ENCODE assay signal across 8 mouse cellular contexts in genomic region chr11:96969746-96970145, GRCm38 (mm10). TPM values are rescaled to one million over a fixed set of nuclear protein-coding genes. Genes with fewer than 3 reads are reported as not detected.
A peak's percentile ranks its signal among the peaks of the same experiment; 100 is the strongest.
DNase-seq lines count a peak whose midpoint lies in the region; ATAC-seq lines count a peak whose summit lies in the region.

No protein-coding gene starts in this region.

- no peak overlapping the region for H3K9ac ChIP-seq in midbrain, embryonic 15.5 days
- H3K9ac ChIP-seq in midbrain, embryonic 11.5 days (ENCODE audit: low read length): no peak overlapping the region
- H3K9ac ChIP-seq in heart, embryonic 16.5 days (ENCODE audit: low read length): peak overlapping the region; percentile 73
- H3K9ac ChIP-seq in neural tube, embryonic 12.5 days: 0 out of 2 replicates have a peak overlapping the region, but pooled peaks have one; percentile 14

- DNase-seq in midbrain, embryonic 11.5 days (ENCODE audit: low spot score, missing footprints): no peak
- DNase-seq in cerebellum, postnatal 10 days: peak; percentile 75 to 76
- DNase-seq in left cerebral cortex, postnatal 14 days (ENCODE audit: low spot score in 2 of 2): peak; percentile 57 to 62
- DNase-seq in spleen, adult 18-20 months: no peak
- no peak for DNase-seq in embryo, embryonic 11 days

- 0 out of 2 replicates have a peak overlapping the region, but pooled peaks have one; percentile 13 for H3K27ac ChIP-seq in midbrain, embryonic 15.5 days
- H3K27ac ChIP-seq in midbrain, embryonic 11.5 days (ENCODE audit: low read depth, low read length): no peak overlapping the region
- H3K27ac ChIP-seq in heart, embryonic 16.5 days (ENCODE audit: low read length): peak overlapping the region; percentile 100
- H3K27ac ChIP-seq in neural tube, embryonic 12.5 days: no peak overlapping the region

- no peak overlapping the region for H3K4me3 ChIP-seq in midbrain, embryonic 15.5 days
- H3K4me3 ChIP-seq in midbrain, embryonic 11.5 days (ENCODE audit: low read depth, low read length): no peak overlapping the region
- peak overlapping the region; percentile 33; the same call in 1 of the 2 replicates for H3K4me3 ChIP-seq in heart, embryonic 16.5 days (ENCODE audit: low read length)
- H3K4me3 ChIP-seq in neural tube, embryonic 12.5 days: no peak overlapping the region

- H3K9me3 ChIP-seq in midbrain, embryonic 15.5 days: no peaks in the 10 kb centered on the region
- H3K9me3 ChIP-seq in midbrain, embryonic 11.5 days (ENCODE audit: control insufficient read depth, low read length): no peaks in the 10 kb centered on the region
- no peaks in the 10 kb centered on the region for H3K9me3 ChIP-seq in heart, embryonic 16.5 days (replicated peaks; ENCODE audit: control insufficient read depth, low read length)
- H3K9me3 ChIP-seq in neural tube, embryonic 12.5 days: no peaks in the 10 kb centered on the region

- H3K4me2 ChIP-seq in midbrain, embryonic 15.5 days: no peak overlapping the region
- no peak overlapping the region for H3K4me2 ChIP-seq in midbrain, embryonic 11.5 days
- H3K4me2 ChIP-seq in heart, embryonic 16.5 days (ENCODE audit: low read depth, low read length): peak overlapping the region; percentile 71
- no peak overlapping the region for H3K4me2 ChIP-seq in neural tube, embryonic 12.5 days (replicated peaks)

- no peaks in the 10 kb centered on the region for H3K27me3 ChIP-seq in midbrain, embryonic 15.5 days (replicated peaks)
- H3K27me3 ChIP-seq in midbrain, embryonic 11.5 days (ENCODE audit: control insufficient read depth, insufficient read depth, low read length): no peaks in the 10 kb centered on the region
- H3K27me3 ChIP-seq in heart, embryonic 16.5 days (ENCODE audit: control insufficient read depth, insufficient read depth, low read length): no peaks in the 10 kb centered on the region
- H3K27me3 ChIP-seq in neural tube, embryonic 12.5 days (replicated peaks): no peaks in the 10 kb centered on the region

- H3K4me1 ChIP-seq in midbrain, embryonic 15.5 days: peaks cover 28% of the 10 kb centered on the region
- peaks cover 3% of the 10 kb centered on the region; the same call in 1 of the 2 replicates for H3K4me1 ChIP-seq in midbrain, embryonic 11.5 days (ENCODE audit: control insufficient read depth, insufficient read depth, low read length)
- peaks cover 66% of the 10 kb centered on the region for H3K4me1 ChIP-seq in heart, embryonic 16.5 days (ENCODE audit: control insufficient read depth, insufficient read depth, low read length)
- H3K4me1 ChIP-seq in neural tube, embryonic 12.5 days: peaks cover 9% of the 10 kb centered on the region; the same call in 1 of the 2 replicates

- WGBS in midbrain, embryonic 15.5 days: 62% methylated on average over 1 of the region's 1 CpGs
- WGBS in midbrain, embryonic 11.5 days: 83% methylated on average over 1 of the region's 1 CpGs
- 16% methylated on average over 1 of the region's 1 CpGs for WGBS in heart, embryonic 16.5 days
- WGBS in neural tube, embryonic 12.5 days: 96% methylated on average over 1 of the region's 1 CpGs

- intact Hi-C loops in left cerebral cortex, postnatal 14 days (cut with DNase I): no loop called here

- H3K36me3 ChIP-seq in midbrain, embryonic 15.5 days (replicated peaks): no peaks in the 10 kb centered on the region
- H3K36me3 ChIP-seq in midbrain, embryonic 11.5 days (ENCODE audit: control insufficient read depth, insufficient read depth, low read length): no peaks in the 10 kb centered on the region
- H3K36me3 ChIP-seq in heart, embryonic 16.5 days (ENCODE audit: control insufficient read depth, insufficient read depth): no peaks in the 10 kb centered on the region
- H3K36me3 ChIP-seq in neural tube, embryonic 12.5 days: no peaks in the 10 kb centered on the region

- ATAC-seq in midbrain, embryonic 15.5 days (replicated peaks): no peak
- no peak for ATAC-seq in midbrain, embryonic 11.5 days (ENCODE audit: low FRiP score)
- peak; percentile 74 for ATAC-seq in heart, embryonic 16.5 days (replicated peaks; ENCODE audit: extremely low read depth, insufficient read depth, low FRiP score)
- ATAC-seq in neural tube, embryonic 12.5 days (ENCODE audit: low FRiP score, low read depth): no peak

RNA-seq across cellular contexts. Expression of gene Sp2, which starts 13.0 kb away (rescaled TPM):
- 16.2 and 17.3 TPM in 2 replicates for polyA plus RNA-seq in midbrain, embryonic 15.5 days (2015; fragmentation: Nextera tagmentation; extraction: Ambion mirVana)
- 22.2 and 26.3 TPM in 2 replicates for polyA plus RNA-seq in midbrain, embryonic 11.5 days (2014; fragmentation: Nextera tagmentation; extraction: Ambion mirVana)
- 15.2 and 15.7 TPM in 2 replicates for polyA plus RNA-seq in heart, embryonic 16.5 days (2015; fragmentation: Nextera tagmentation; extraction: Ambion mirVana)
- total RNA-seq in left cerebral cortex, postnatal 14 days (2021): 10 to 100 TPM; 10.1 to 11.8 TPM
- 19.3 and 20.4 TPM in 2 replicates for polyA plus RNA-seq in neural tube, embryonic 12.5 days (2016; fragmentation: Nextera tagmentation; extraction: Ambion mirVana)

RNA-seq across cellular contexts. Expression of gene Pnpo, which starts 26.0 kb away (rescaled TPM):
- polyA plus RNA-seq in midbrain, embryonic 15.5 days (2015; fragmentation: Nextera tagmentation; extraction: Ambion mirVana): 28.7 and 29.7 TPM in 2 replicates
- polyA plus RNA-seq in midbrain, embryonic 11.5 days (2014; fragmentation: Nextera tagmentation; extraction: Ambion mirVana): 23.1 and 24.4 TPM in 2 replicates
- polyA plus RNA-seq in heart, embryonic 16.5 days (2015; fragmentation: Nextera tagmentation; extraction: Ambion mirVana): 45.8 and 48.9 TPM in 2 replicates
- total RNA-seq in left cerebral cortex, postnatal 14 days (2021): 10 to 100 TPM; 38.0 to 40.3 TPM
- 18.3 and 18.9 TPM in 2 replicates for polyA plus RNA-seq in neural tube, embryonic 12.5 days (2016; fragmentation: Nextera tagmentation; extraction: Ambion mirVana)

RNA-seq across cellular contexts. Expression of gene Prr15l, which starts 41.8 kb away (rescaled TPM):
- polyA plus RNA-seq in midbrain, embryonic 15.5 days (2015; fragmentation: Nextera tagmentation; extraction: Ambion mirVana): 0.17 and 0.30 TPM in 2 replicates
- 0.12 and 0.19 TPM in 2 replicates for polyA plus RNA-seq in midbrain, embryonic 11.5 days (2014; fragmentation: Nextera tagmentation; extraction: Ambion mirVana)
- polyA plus RNA-seq in heart, embryonic 16.5 days (2015; fragmentation: Nextera tagmentation; extraction: Ambion mirVana): 1.0 and 5.6 TPM in 2 replicates
- not detected for total RNA-seq in left cerebral cortex, postnatal 14 days (2021)
- polyA plus RNA-seq in neural tube, embryonic 12.5 days (2016; fragmentation: Nextera tagmentation; extraction: Ambion mirVana): 0.05 and 0.61 TPM in 2 replicates

RNA-seq across cellular contexts. Expression of gene Sp6, which starts 43.4 kb away (rescaled TPM):
- 0.37 TPM in 1 of 2 replicates, not detected in the other for polyA plus RNA-seq in midbrain, embryonic 15.5 days (2015; fragmentation: Nextera tagmentation; extraction: Ambion mirVana)
- polyA plus RNA-seq in midbrain, embryonic 11.5 days (2014; fragmentation: Nextera tagmentation; extraction: Ambion mirVana): not detected in 2 replicates
- polyA plus RNA-seq in heart, embryonic 16.5 days (2015; fragmentation: Nextera tagmentation; extraction: Ambion mirVana): 0.21 TPM in 1 of 2 replicates, not detected in the other
- 1 to 10 TPM; 2.6 to 2.7 TPM for total RNA-seq in left cerebral cortex, postnatal 14 days (2021)
- 0.23 and 0.34 TPM in 2 replicates for polyA plus RNA-seq in neural tube, embryonic 12.5 days (2016; fragmentation: Nextera tagmentation; extraction: Ambion mirVana)

RNA-seq across cellular contexts. Expression of gene Cdk5rap3, which starts 53.5 kb away (rescaled TPM):
- polyA plus RNA-seq in midbrain, embryonic 15.5 days (2015; fragmentation: Nextera tagmentation; extraction: Ambion mirVana): 88.2 and 91.7 TPM in 2 replicates
- polyA plus RNA-seq in midbrain, embryonic 11.5 days (2014; fragmentation: Nextera tagmentation; extraction: Ambion mirVana): 91.4 and 92.8 TPM in 2 replicates
- 48.7 and 60.5 TPM in 2 replicates for polyA plus RNA-seq in heart, embryonic 16.5 days (2015; fragmentation: Nextera tagmentation; extraction: Ambion mirVana)
- 10 to 100 TPM; 38.9 to 39.9 TPM for total RNA-seq in left cerebral cortex, postnatal 14 days (2021)
- 99.3 and 103 TPM in 2 replicates for polyA plus RNA-seq in neural tube, embryonic 12.5 days (2016; fragmentation: Nextera tagmentation; extraction: Ambion mirVana)

Comparison
In these comparisons a context has a peak if more than half of its experiments do, and no peak if none do; other contexts are left out.
1. H3K27ac ChIP-seq: peak in midbrain, embryonic 15.5 days (single experiment) and heart, embryonic 16.5 days (single experiment); none in midbrain, embryonic 11.5 days (single experiment) and neural tube, embryonic 12.5 days (single experiment).
2. H3K9ac ChIP-seq: peak in heart, embryonic 16.5 days (single experiment) and neural tube, embryonic 12.5 days (single experiment); none in midbrain, embryonic 15.5 days (single experiment) and midbrain, embryonic 11.5 days (single experiment).
3. DNase-seq: peak in cerebellum, postnatal 10 days (2 of 2) and left cerebral cortex, postnatal 14 days (2 of 2); none in midbrain, embryonic 11.5 days (single experiment), spleen, adult 18-20 months (0 of 2) and embryo, embryonic 11 days (single experiment).